Mouse (Mus musculus) testis, adult 2 months (tissue): Measurements from ENCODE around the gene 2210016L21Rik.

Source experiments
- CTCF ChIP-seq: fragments of 200-500 bp; IDR thresholded peaks from 2 replicates; pipeline ENCODE4 v1.5.1; 2012; ENCODE audit warnings: low read depth, mild to moderate bottlenecking, inconsistent platforms, low read length, moderate library complexity; ENCODE audit not compliant: control insufficient read depth, insufficient read depth, insufficient replicate concordance
- POLR2A ChIP-seq: fragments of 200-500 bp; IDR thresholded peaks from 2 replicates; pipeline ENCODE4 v1.6.1; 2012; ENCODE audit warnings: low read depth, mild to moderate bottlenecking, inconsistent platforms, low read length, moderate library complexity; ENCODE audit not compliant: control insufficient read depth

- TF ChIP-seq CTCF (no peak), POLR2A (no peak)
Measured at GRCm38 (mm10) chr5:114978473-114978872, 36.5 kb downstream of the 2210016L21Rik start.
